Mouse (Mus musculus) heart, postnatal 25 days (tissue): Measurements from ENCODE around the gene Slc8b1. TPM values are rescaled to one million over a fixed set of nuclear protein-coding genes. Genes with fewer than 3 reads are reported as not detected.

Experiments
- DNase-seq: peaks from one replicate; pipeline ENCODE4 v3.0.0; 2022; ENCODE audit warnings: low spot score
- intact Hi-C: fragments of 180-260 bp; cut with DNase I; formaldehyde crosslinking; loops from one replicate; pipeline ENCODE4 v1.15.1; 2025
- total RNA-seq, 2 experiments: library from RNA; stranded (reverse); gene quantifications; 2 replicates each; pipeline ENCODE4 v1.2.3; 2021

Gene Slc8b1
- total RNA-seq, 2 experiments from 2014 or later: 9.3 to 12.6 TPM

GRCm38 (mm10) chr5:120517552-120517951 lies 6.6 kb downstream of the Slc8b1 start:
- intact Hi-C loops: no loop called here
- peak; percentile 68 for DNase-seq

DNA sequence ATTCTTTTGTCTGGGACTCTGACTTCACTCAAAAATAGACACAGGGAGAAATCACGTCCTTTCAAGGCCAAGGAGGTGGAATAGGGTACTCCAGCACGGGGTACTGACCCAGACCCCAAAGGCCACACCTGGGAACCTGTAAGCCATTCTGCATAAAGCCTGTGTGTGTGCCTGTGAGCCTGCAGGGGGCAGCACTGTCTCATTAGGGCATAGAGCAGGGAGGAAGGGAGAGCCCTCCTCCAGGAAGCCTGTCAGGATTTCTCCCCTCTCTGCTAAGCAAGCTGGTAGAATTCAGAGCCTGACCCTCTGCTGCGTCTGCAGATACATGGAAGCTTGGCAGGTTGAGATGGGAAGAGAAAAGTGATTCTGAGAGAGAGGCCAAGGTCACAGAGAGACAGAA lies 11.7 kb downstream of the Slc8b1 start:
- no peak for DNase-seq
- intact Hi-C loops: loop anchor here (5.0 kb wide), 1 partner anchor 85 kb away; no protein-coding TSS in a partner anchor

GRCm38 (mm10) chr5:120524736-120525135 lies 13.8 kb downstream of the Slc8b1 start:
- intact Hi-C loops: loop anchor here (5.0 kb wide), 1 partner anchor 83 kb away; no protein-coding TSS in a partner anchor
- no peak for DNase-seq

DNA sequence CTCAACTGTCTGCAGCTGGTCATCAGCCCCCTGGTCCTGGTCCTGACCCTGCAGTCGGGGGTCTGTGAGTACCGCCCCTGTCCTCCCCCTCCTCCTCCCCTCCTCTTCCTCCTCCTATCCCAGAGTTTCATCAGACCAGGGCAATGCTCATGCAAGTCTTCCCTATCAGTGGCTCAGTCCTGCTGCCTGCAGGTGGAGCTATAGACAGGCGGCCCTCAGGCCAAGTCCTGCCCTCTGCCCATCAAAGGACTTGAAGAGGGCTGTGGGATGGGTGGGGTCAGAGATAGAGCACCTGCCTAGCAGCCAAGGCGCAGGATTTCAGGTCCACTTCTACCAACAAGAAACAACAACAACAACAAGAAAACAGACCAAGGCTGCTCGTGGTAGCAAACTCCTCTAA lies 14.8 kb downstream of the Slc8b1 start:
- DNase-seq: no peak
- intact Hi-C loops: no loop called here

GRCm38 (mm10) chr5:120526311-120526710 lies 15.3 kb downstream of the Slc8b1 start:
- DNase-seq: no peak
- intact Hi-C loops: no loop called here

DNA sequence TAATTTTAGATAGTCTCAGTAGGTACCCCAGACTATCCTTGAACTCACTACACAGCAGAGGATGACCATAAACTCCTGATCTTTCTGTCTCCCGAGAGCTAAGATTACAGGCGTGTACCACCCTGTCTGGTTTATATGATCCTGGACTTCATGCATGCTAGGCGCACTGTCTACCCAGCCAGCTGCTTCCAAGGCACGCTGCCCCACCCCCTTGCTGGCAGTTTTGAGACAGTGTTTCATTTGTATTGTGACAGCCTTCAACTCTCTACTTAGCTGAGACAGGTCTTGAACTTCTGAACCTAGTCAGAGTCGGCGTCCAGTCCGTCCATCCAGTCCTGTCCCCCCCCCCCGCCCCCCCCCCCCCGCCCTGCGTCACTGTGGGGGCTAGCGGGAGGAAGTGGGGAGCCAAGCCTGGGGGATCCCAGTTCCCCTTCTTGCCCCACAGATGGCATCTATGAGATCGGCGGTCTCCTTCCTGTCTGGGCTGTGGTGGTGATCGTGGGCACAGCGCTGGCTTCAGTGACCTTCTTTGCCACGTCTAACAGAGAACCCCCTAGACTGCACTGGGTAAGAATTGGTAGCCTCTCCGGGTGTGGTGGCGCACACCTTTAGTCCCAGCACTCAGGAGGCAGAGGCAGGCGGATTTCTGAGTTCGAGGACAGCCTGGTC lies 16.5 kb downstream of the Slc8b1 start:
- DNase-seq: no peak
- intact Hi-C loops: no loop called here

- no peak for DNase-seq
- intact Hi-C loops: no loop called here
Measured at GRCm38 (mm10) chr5:120531631-120532030, 20.7 kb downstream of the Slc8b1 start.

DNA sequence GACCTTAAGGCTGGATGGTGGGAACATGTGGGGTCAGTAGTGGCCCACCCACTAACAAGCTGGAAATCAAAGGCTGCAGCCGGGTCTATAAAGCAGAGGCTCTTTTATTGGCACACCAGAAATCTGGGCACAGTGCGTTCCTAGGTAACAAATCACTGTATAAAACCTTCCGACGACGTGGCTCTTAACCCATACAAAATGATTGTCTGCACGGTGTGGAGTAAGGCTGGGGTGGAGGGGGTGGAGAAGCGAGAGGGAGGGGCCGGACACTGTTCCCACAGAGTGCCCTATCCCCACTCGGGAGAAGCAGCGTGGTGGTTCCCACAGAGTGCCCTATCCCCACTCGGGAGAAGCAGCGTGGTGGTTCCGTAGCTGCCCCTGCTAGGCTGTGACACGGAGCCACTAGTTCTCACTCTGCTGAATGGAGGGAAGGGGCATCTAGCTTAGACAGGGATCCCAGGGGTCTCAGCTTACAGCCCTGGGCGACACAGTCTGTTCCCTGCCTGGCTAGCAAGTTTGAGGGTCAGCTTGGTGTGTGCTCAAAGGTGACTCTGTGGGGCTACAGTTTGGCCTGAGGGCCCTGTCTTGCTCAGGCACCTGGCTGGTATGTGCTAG lies 23.2 kb downstream of the Slc8b1 start:
- no peak for DNase-seq
- intact Hi-C loops: no loop called here

DNA sequence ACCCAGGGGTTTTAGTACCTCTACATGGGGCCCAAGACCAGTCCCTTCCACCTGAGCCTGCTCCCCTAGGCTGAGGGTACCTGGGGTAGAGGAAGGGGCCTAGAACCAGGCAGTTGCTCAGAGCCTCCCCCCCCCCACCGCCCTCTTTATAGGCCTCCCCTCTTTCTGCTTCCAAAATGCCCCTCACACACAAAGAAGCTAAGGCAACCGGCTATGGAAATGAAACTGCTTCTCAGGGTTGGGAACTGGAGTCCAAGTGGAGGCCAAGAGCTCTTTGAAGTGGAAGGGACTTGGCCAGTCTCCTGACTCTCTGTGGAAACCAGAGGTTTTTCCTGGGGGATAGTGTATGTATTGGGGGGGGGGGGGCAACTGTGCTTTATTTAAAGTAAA lies 23.7 kb downstream of the Slc8b1 start:
- no peak for DNase-seq
- intact Hi-C loops: no loop called here

DNA sequence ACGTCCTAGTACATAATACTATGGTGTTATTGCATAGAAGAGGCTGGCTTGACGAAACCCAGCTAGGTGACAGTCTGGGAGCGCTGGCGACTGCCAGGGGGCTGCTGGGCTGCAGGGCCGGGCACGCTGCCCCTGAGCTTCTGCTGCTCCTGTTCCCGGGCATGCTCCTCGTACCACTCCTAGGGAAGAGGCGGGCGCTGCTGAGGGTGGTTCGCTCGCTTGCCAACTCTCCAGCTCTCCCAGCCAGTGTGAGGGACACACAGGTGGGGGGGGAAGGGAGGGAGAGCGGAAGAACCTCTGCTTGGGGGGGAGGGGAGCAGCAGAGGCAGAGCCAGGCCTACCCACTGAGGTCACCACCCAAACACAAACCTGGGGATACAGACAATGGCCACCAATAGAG lies 25.1 kb downstream of the Slc8b1 start:
- intact Hi-C loops: no loop called here
- DNase-seq: no peak

DNA sequence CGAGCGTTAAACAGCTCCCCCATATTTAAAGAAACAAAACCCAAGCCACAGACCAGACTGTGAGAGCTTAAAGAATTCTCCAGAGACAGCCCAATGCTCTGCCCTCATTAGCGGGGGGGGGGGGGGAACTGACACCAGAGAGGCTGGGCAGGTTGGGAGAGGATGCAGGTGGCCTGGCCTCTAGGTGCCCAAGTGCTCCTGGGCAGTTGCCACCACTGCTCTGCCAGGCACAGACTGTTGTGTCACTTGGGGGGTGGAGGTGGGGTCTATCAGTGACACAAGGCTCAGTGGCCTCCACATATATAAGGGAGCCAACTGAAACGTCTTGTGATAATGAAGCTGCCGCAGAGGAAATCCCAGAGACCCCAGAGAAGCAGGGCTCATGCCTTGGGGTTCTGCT lies 25.7 kb downstream of the Slc8b1 start:
- DNase-seq: no peak
- intact Hi-C loops: no loop called here

DNA sequence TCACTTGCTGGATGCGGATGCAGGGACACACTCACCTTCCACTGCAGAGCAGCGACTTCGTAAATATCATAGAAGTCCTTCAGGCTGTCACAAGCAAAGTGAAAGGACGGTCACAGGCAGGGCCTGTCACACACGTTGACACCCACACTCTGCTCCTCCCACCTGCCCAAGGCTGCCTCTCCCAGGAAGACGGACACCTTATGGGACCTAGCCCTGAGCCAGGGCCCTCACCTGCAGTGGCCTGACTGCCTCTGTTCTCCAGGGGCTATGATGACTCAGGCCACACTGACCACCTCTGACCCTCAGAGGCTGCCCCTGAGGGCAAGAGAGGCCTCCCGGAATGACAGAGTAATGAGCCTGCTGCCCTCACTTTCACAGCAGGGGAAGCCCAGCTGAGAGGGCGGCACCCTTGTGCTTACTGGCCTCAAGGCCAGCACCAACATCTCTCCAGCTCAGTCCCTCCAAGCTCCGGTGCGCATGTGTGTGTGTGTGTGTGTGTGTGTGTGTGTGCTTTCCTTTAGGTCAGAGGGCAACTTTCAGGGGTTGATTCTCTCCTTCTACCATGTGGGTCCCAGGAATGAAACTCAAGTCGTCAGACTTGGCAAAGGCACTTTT lies 37.4 kb downstream of the Slc8b1 start:
- DNase-seq: no peak
- intact Hi-C loops: no loop called here

- no peak for DNase-seq
- intact Hi-C loops: loop anchor here (10.0 kb wide), 1 partner anchor 55 kb away; no protein-coding TSS in a partner anchor
Measured at GRCm38 (mm10) chr5:120550137-120550536, 39.2 kb downstream of the Slc8b1 start.

GRCm38 (mm10) chr5:120550673-120551072 lies 39.7 kb downstream of the Slc8b1 start:
- intact Hi-C loops: loop anchor here (10.0 kb wide), 1 partner anchor 54 kb away; no protein-coding TSS in a partner anchor
- DNase-seq: no peak

- intact Hi-C loops: loop anchor here (10.0 kb wide), 1 partner anchor 49 kb away; no protein-coding TSS in a partner anchor
- no peak for DNase-seq
Measured at GRCm38 (mm10) chr5:120555871-120556270, 44.9 kb downstream of the Slc8b1 start.

DNA sequence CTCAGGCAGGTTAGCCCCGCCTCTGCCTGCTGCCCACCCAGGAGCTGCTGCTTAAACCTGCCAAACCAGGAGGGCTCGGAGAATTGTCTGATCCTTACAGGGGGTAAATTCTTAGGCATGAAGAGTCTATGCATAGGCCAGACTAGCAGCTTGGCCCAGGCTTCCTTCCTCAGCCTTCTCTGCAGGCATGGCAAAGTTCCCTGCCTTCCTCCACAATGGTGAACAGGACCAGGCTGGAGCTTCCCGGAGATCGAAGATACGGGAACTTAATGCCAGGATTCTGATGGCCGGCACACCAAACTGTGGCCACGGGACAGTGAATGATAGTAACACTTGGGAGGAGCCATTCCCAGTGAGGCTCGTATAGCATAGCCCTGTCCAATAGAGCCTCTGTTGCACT lies 47.1 kb downstream of the Slc8b1 start:
- DNase-seq: no peak
- intact Hi-C loops: loop anchor here (10.0 kb wide), 1 partner anchor 47 kb away; no protein-coding TSS in a partner anchor

DNA sequence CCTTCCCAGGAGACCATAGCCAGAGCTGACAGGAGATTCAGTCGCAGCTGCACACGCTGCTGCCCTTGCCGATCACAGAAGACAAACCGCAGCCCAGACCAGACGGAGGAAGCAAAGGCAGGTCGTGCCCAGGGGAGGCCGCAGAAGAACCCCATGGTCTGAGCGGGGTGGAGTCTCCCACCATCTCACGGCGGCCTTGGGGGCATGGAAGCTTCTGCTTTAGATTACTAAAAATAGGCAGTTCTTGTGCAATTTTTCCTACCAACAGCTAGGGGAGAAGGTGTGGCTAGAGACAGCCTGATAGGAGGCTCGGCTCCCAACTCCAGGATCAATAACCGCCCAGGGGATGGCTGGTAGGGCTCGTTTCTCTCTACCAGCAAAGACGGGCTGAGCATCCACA lies 47.8 kb downstream of the Slc8b1 start:
- intact Hi-C loops: loop anchor here (10.0 kb wide), 1 partner anchor 46 kb away; no protein-coding TSS in a partner anchor
- no peak for DNase-seq

- DNase-seq: no peak
- intact Hi-C loops: no loop called here
Measured at GRCm38 (mm10) chr5:120560129-120560615, 49.2 kb downstream of the Slc8b1 start.

- DNase-seq: peak; percentile 75
- intact Hi-C loops: no loop called here
Measured at GRCm38 (mm10) chr5:120560616-120561311, 49.8 kb downstream of the Slc8b1 start.
